Mouse (Mus musculus) heart, postnatal 14 days (tissue): Measurements from ENCODE around the gene Pilra. TPM values are rescaled to one million over a fixed set of nuclear protein-coding genes. Genes with fewer than 3 reads are reported as not detected.

Experiments used
- DNase-seq, 2 experiments: peaks; one replicate each; pipeline ENCODE4 v3.0.0; 2021 to 2022
- intact Hi-C: fragments of 180-260 bp; cut with DNase I; formaldehyde crosslinking; loops from one replicate; pipeline ENCODE4 v1.15.1; 2025
- total RNA-seq, 2 experiments: library from RNA; stranded (reverse); gene quantifications; 2 replicates each; pipeline ENCODE4 v1.2.3; 2021

Gene Pilra
- total RNA-seq, 2 experiments from 2014 or later = 1.3 to 2.4 TPM

GRCm38 (mm10) chr5:137783901-137784540, 52.1 kb downstream of the Pilra start:
- intact Hi-C loops = loop anchor here (10.0 kb wide), 2 partner anchors 371 to 819 kb away; partner anchors contain the start of genes Cldn15 and Zfp113
- no peak for DNase-seq

DNA sequence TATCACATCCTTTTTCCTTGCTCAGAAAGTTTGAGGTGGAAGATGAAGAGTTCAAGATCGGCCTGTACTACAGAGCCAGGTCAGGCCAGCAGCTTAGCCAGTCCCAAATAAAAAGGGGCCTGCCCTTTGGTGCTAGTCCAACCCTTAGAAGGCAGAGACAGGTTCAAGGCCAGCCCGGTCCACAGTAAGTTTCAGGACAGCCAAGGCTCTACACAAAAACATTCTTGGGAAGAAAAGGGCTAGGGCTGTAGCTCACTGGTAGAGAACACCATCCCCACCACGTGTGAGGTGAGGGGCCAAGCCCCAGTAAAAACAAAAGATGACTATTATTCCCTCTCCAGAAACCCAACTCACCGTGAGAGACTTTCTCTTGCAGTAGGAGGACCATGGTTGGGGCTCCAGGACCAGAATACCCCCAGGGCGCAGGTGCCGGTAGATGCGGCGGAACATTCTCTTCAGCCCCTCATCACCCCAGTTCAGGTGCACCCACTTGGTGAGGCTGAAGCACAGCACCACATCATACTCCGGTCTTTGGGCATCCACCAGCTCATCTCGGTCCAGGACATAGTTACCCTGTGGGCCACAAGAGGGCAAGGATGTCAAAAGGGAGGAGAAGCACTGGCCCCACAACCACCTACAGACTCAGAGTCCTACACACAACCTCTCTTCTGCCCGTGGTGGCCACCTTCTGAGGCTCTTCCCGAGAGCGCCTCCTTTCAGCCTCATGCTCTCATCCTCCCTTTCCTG, 53.1 kb downstream of the Pilra start:
- no peak for DNase-seq
- intact Hi-C loops = loop anchor here (10.0 kb wide), 2 partner anchors 372 to 818 kb away; partner anchors contain the start of genes Cldn15 and Zfp113

DNA sequence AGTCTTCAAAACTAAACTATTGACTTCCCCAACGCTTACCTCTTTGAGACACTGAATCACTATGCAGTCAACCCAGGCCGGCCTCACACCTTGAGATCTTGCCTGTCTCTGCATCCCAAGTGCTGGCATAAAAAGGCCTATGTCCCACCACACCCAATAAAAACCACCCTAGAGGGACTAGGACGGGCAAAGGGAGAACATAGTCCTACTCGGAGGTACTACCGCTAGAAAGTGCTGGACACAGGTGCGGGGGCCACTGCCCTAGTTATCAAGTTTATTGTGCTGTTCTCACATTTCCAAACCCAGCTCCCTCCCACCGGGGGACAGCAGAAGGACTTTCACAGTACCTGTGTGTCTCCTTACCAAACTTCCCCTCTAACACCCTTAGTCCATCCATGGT, 54.4 kb downstream of the Pilra start:
- no peak for DNase-seq
- intact Hi-C loops = loop anchor here (10.0 kb wide), 2 partner anchors 373 to 817 kb away; partner anchors contain the start of genes Cldn15 and Zfp113

DNA sequence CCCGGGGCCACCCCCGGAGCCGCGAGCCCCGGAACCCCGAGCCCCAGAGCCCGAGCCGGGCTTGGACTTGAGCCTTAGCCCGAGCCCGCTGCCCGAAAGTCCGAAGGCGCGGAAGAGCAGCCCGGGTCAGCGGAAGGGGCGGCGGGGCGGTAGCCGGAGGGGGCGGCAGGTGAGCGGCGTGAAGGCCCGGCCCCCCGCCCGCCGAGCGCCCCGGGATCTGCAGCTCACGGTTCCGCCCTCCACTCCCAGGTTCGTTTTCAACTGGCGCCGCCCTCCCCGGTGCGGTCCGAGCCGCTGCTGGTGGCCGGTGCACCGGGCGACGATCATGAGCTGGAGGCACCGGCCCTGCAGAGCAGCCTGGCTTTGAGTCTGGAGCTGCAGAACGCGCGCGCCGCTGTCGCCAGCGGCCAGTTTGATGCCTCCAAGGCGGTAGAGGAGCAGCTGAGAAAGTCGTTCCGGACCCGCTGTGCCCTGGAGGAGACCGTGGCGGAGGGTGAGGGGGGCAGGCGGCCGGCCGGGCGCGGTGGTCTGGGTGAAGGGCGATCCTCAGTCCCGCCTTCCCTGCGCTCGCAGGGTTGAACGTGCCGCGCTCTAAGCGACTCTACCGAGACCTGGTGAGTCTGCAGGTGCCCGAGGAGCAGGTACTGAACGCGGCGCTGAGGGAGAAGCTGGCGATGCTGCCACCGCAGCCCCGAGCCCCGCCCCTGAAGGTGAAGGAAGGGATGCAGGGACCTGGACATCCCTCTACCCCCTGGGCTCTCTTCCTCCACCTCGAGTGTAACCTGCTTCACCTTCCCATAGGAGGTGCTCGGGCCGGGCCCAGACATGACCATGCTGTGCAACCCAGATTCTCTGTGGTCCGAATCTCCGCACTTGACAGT, 56.8 kb downstream of the Pilra start:
- intact Hi-C loops = no loop called here
- DNase-seq = peak in 1 of 2 experiments; percentile 34

- peak; percentile 96 to 98 for DNase-seq
- intact Hi-C loops = no loop called here
These were observed 57.4 kb downstream of the Pilra start, which contains the start of gene Ppp1r35 for GRCm38 (mm10) chr5:137778635-137779034. Ppp1r35 (plus strand) TSS chr5:137778849.

DNA sequence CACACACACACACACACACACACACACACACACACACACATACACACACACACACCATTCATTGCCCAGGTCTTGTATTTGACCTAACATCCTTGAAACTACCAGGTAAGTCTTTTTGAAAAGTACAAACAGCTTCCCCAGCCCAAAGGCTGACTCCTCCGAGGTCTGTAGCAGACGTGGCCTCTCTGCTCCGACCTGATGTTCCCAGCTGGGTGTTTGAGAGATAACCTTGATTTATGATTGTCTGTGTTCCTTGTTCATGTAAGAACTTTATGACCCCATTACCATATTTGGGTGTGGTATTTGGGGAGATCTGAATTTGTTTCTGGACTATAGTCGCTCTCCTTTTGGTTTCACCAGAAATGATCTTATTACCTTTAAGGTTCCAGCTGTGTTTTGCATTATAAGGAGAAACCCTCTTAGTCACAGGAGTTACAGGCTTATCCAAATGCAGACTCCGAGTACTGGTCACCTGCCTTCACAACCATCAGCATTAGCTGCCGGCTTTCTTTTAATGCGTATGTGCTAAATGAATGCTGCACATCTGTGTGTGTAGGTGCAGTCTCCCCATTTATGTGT, 58.7 kb downstream of the Pilra start:
- intact Hi-C loops = no loop called here
- no peak for DNase-seq

GRCm38 (mm10) chr5:137776408-137776918, 59.6 kb downstream of the Pilra start:
- no peak for DNase-seq
- intact Hi-C loops = no loop called here

- intact Hi-C loops = no loop called here
- no peak for DNase-seq
These were observed 60.3 kb downstream of the Pilra start for GRCm38 (mm10) chr5:137775587-137776290.

DNA sequence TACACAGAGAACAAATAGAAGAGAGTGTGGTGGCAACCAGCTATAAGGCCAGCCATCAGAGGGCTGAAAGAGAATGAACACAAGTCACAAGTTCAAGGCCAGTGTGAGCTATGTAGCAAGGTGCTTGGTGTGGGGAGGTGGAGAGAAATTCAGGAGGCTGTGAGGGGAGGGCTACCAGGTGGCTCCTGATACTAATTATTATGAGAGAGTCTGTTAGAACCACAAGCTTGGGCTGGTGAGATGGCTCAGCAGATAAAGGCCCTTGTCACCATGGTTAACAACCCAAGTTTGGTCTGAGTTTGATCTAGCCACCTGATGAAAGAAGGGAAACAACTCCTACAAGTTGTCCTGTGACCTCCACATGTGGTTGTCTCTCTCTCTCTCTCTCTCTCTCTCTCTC, 63.3 kb downstream of the Pilra start:
- DNase-seq = no peak
- intact Hi-C loops = no loop called here

Other genes with a start within 250 kb of the Pilra start
- 10 to 100 TPM; 22.0 to 22.3 TPM for gene Mospd3, start 235.2 kb downstream of the Pilra start, total RNA-seq
- gene Pcolce, start 222.5 kb downstream of the Pilra start, total RNA-seq = 100 to 1,000 TPM; 101 to 107 TPM
- gene Fbxo24, start 207.3 kb downstream of the Pilra start, total RNA-seq = under 1 TPM; 0.27 to 0.43 TPM
- 10 to 100 TPM; 22.6 to 23.0 TPM for gene Lrch4, start 207.2 kb downstream of the Pilra start, total RNA-seq
- gene Gm20605, start 207.1 kb downstream of the Pilra start, total RNA-seq = 1 to 10 TPM; 6.6 to 8.5 TPM
- 1 to 10 TPM; 4.2 to 4.4 TPM for gene Sap25, start 194.9 kb downstream of the Pilra start, total RNA-seq
- gene Irs3, start 190.6 kb downstream of the Pilra start, total RNA-seq = under 1 TPM; 0.15 to 0.57 TPM
- 10 to 100 TPM; 13.0 to 13.9 TPM for gene Agfg2, start 151.6 kb downstream of the Pilra start, total RNA-seq
- 1 to 10 TPM; 1.4 to 1.8 TPM for gene Nyap1, start 94.7 kb downstream of the Pilra start, total RNA-seq
- gene Tsc22d4, start 90.6 kb downstream of the Pilra start, total RNA-seq = 100 to 1,000 TPM; 287 to 312 TPM
- 10 to 100 TPM; 13.9 to 14.0 TPM for gene Ppp1r35, start 57.4 kb downstream of the Pilra start, total RNA-seq
- 10 to 100 TPM; 32.7 to 33.0 TPM for gene Mepce, start 48.6 kb downstream of the Pilra start, total RNA-seq
- gene Zcwpw1, start 48.5 kb downstream of the Pilra start, total RNA-seq = 1 to 10 TPM; 1.1 to 1.3 TPM
- gene Pilrb1, start 21.8 kb upstream of the Pilra start, total RNA-seq = 1 to 10 TPM in 1 of 2 experiments, under 1 TPM in 1; 0.44 to 1.5 TPM
- under 1 TPM; 0.45 to 1.00 TPM for gene Pilrb2, start 35.5 kb upstream of the Pilra start, total RNA-seq
- under 1 TPM; 0.22 to 0.27 TPM for gene Cyp3a13, start 85.3 kb upstream of the Pilra start, total RNA-seq
- gene Gjc3, start 126.8 kb upstream of the Pilra start, total RNA-seq = under 1 TPM; 0.26 to 0.27 TPM
- gene Azgp1, start 145.2 kb upstream of the Pilra start, total RNA-seq = not detected
- gene Smok3a, start 185.0 kb upstream of the Pilra start, total RNA-seq = not detected
- gene Smok3b, start 185.1 kb upstream of the Pilra start, total RNA-seq = not detected
- not detected for gene Smok3c, start 216.9 kb upstream of the Pilra start, total RNA-seq
- 10 to 100 TPM; 17.8 to 18.0 TPM for gene Zkscan1, start 248.8 kb upstream of the Pilra start, total RNA-seq